Mouse (Mus musculus) forebrain, embryonic 11.5 days (tissue): ENCODE results near the gene Minos1. TPM values are rescaled to one million over a fixed set of nuclear protein-coding genes. Genes with fewer than 3 reads are reported as not detected.
A peak's percentile ranks its signal among the peaks of the same experiment; 100 is the strongest.

ENCODE experiments used
- ATAC-seq: fragments of 200-750 bp; cut with Nextera tagmentation; replicated peaks from 2 replicates; pipeline ENCODE4 v1.8.0; 2017; ENCODE audit warnings: moderate TSS enrichment; ENCODE audit not compliant: low FRiP score
- DNase-seq: peaks from one replicate; pipeline ENCODE4 v3.0.0-alpha.2; 2017; ENCODE audit warnings: low spot score
- H3K27ac ChIP-seq: fragments of 300-500 bp; sonication (generic); 2 replicates; pipeline ENCODE4 v1.5.1; 2014; ENCODE audit warnings: low read depth, low read length
- H3K27me3 ChIP-seq: fragments of 300-500 bp; sonication (generic); 2 replicates; pipeline ENCODE4 v1.6.1; 2014; ENCODE audit warnings: mild to moderate bottlenecking, low read length, mixed read lengths; ENCODE audit not compliant: control insufficient read depth, insufficient read depth
- H3K36me3 ChIP-seq: fragments of 300-500 bp; sonication (generic); 2 replicates; pipeline ENCODE4 v1.6.1; 2014; ENCODE audit warnings: mild to moderate bottlenecking, low read length, moderate library complexity, mixed read lengths; ENCODE audit not compliant: control insufficient read depth, insufficient read depth
- H3K4me1 ChIP-seq: fragments of 300-500 bp; sonication (generic); replicated peaks from 2 replicates; pipeline ENCODE4 v1.6.1; 2014; ENCODE audit warnings: low read length, mixed read lengths; ENCODE audit not compliant: control insufficient read depth, insufficient read depth
- H3K4me2 ChIP-seq: fragments of 300-500 bp; sonication (generic); 2 replicates; pipeline ENCODE4 v1.6.1; 2014; ENCODE audit warnings: low read depth, mild to moderate bottlenecking, low read length, moderate library complexity, mixed read lengths; ENCODE audit not compliant: severe bottlenecking
- H3K4me3 ChIP-seq: fragments of 300-500 bp; sonication (generic); 2 replicates; pipeline ENCODE4 v1.5.1; 2014; ENCODE audit warnings: low read depth, low read length
- H3K9ac ChIP-seq: fragments of 300-500 bp; sonication (generic); 2 replicates; pipeline ENCODE4 v1.6.1; 2014; ENCODE audit warnings: low read length
- H3K9me3 ChIP-seq: fragments of 300-500 bp; sonication (generic); 2 replicates; pipeline ENCODE4 v1.6.1; 2016; ENCODE audit warnings: low read length, mixed read lengths; ENCODE audit not compliant: control insufficient read depth
- WGBS: fragments of 180-500 bp; shearing (Covaris S2); extraction: QIAGEN DNeasy Blood & Tissue Kit; methylation state at CpG from one replicate; pipeline ENCODE4 v1.1.7; 2014; 5-methylcytosine and 5-hydroxymethylcytosine counted together
- polyA plus RNA-seq: library from polyadenylated mRNA; unstranded; fragments of >200 nt; fragmentation: Nextera tagmentation; extraction: Ambion mirVana; gene quantifications from 2 replicates; pipeline ENCODE4 v1.2.1, GENCODE M21; 2014

The Minos1 gene
- polyA plus RNA-seq, 1 experiment from 2014 or later, result 387 TPM

DNA sequence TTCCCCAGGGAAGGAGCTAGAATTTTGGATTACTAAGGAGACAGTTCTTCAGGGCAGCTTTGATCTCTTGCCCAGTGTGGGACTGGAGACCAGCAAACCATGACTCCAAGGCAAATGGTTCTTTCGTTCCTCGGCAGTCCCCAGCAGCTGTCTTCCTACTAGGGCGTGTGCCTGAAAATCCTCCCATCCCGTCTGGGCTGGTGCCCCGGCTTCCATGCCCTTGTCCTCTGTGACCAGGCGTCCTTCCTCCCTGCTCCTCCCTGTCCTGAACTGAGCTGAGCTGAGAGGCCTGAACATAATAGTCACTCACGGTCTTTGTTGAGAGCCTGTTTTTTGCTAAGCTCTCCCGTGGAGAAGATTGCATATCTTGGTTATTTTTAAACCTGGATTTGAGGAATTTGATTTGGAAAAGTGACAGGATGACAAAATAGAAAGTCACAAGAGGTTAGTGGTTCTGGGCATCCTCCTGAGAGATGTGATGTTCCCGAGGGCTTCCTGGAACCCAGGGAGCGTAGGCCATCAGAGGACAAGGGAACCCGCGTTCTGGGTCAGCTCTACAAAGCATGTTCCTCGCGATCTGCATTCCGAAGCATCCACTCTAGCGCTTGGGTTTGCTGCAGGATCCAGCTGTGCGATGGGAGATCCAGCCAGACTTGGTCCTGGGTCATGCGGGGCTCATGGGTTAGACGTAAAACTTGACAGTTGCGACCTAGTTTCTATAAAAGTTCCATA lies 23.8 kb upstream of the Minos1 start:
- Histone ChIP-seq H3K4me1 (no peaks in the 10 kb centered on the region), H3K9ac (no peak overlapping the region), H3K4me3 (no peak overlapping the region), H3K27ac (no peak overlapping the region), H3K4me2 (no peak overlapping the region), H3K9me3 (no peaks in the 10 kb centered on the region), H3K36me3 (no peaks in the 10 kb centered on the region), H3K27me3 (no peaks in the 10 kb centered on the region)
- DNase-seq (no peak), ATAC-seq (no peak)
- WGBS, result 83% methylated on average over 20 of the region's 20 CpGs

DNA sequence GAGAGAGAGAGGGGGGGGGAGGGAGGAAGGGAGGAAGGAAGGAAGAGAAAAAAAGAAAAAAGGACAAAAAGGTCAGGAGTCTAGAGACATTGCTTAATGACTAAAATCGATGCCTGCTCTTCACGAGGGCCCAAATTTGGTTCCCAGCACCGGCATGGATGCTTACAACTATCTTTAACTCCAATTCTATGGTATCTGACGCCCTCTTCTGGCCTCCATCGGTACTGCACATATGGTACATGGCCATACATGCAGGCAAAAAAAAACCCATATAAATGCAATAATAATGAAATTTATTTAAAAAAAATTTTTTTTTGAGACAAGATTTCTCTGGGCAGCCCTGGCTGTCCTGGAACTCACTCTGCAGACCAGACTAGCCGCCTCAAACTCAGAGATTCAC lies 20.5 kb upstream of the Minos1 start:
- 70% methylated on average over 6 of the region's 6 CpGs for WGBS
- DNase-seq (no peak), ATAC-seq (no peak)
- Histone ChIP-seq H3K27me3 (no peaks in the 10 kb centered on the region), H3K4me3 (no peak overlapping the region), H3K27ac (no peak overlapping the region), H3K9me3 (peaks cover 8% of the 10 kb centered on the region), H3K4me2 (no peak overlapping the region), H3K9ac (no peak overlapping the region), H3K4me1 (no peaks in the 10 kb centered on the region), H3K36me3 (no peaks in the 10 kb centered on the region)

DNA sequence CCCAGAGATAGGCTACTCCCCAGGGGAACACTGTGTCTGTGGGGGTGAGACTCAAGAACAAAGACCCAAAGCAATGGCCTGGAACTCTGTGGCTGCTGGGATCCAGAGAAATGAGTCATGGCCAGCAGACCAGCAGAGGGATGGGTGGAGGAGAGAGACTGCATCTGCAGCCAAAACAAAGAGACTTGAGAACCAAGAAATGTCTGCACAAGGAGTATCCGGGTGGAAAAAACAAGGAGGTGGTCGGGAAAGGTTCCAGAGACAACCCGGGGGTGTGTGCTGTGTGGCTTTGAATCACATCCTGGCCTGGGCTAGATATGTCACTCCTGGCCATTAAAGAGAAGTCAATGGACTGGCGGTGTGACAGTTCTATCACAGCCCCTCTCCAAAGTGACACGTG lies 15.8 kb upstream of the Minos1 start:
- H3K4me2 ChIP-seq, result no peak overlapping the region
- DNase-seq (no peak), ATAC-seq (no peak)
- no peak overlapping the region for H3K27ac ChIP-seq
- H3K4me1 ChIP-seq, result no peaks in the 10 kb centered on the region
- no peak overlapping the region for H3K4me3 ChIP-seq
- no peaks in the 10 kb centered on the region for H3K36me3 ChIP-seq
- H3K9me3 ChIP-seq, result peaks cover 8% of the 10 kb centered on the region
- no peak overlapping the region for H3K9ac ChIP-seq
- H3K27me3 ChIP-seq, result no peaks in the 10 kb centered on the region
- 84% methylated on average over 5 of the region's 5 CpGs for WGBS

GRCm38 (mm10) chr4:139145156-139145555 lies 14.2 kb upstream of the Minos1 start:
- DNase-seq (peak; percentile 67), ATAC-seq (no peak)
- H3K27ac ChIP-seq, result no peak overlapping the region
- no peak overlapping the region for H3K9ac ChIP-seq
- WGBS, result 92% methylated on average over 11 of the region's 11 CpGs
- no peaks in the 10 kb centered on the region for H3K4me1 ChIP-seq
- no peaks in the 10 kb centered on the region for H3K36me3 ChIP-seq
- H3K4me2 ChIP-seq, result no peak overlapping the region
- no peaks in the 10 kb centered on the region for H3K27me3 ChIP-seq
- no peak overlapping the region for H3K4me3 ChIP-seq
- peaks cover 8% of the 10 kb centered on the region for H3K9me3 ChIP-seq

DNA sequence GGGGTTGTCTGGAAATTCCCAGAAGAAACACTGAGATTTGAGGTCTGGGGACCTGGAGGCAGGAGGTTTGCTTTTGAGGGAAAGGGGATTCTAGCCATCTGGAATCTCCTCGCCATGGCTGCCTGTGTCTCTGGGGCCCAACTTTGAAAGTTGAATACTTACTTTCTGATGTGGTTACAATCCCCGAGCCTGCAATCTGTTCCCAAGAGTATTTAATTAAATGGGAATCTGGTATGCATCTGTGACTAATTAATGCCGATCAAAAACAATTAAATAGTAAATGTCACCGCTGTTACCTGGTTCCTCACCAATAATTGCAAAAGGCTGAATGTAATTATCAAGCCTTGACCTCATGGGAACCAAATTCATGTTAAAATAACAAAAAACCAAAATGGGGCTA lies 13.7 kb upstream of the Minos1 start:
- peaks cover 8% of the 10 kb centered on the region for H3K9me3 ChIP-seq
- H3K4me2 ChIP-seq, result no peak overlapping the region
- no peaks in the 10 kb centered on the region for H3K27me3 ChIP-seq
- DNase-seq, result no peak
- H3K4me1 ChIP-seq, result no peaks in the 10 kb centered on the region
- H3K36me3 ChIP-seq, result no peaks in the 10 kb centered on the region
- H3K9ac ChIP-seq, result no peak overlapping the region
- WGBS, result 70% methylated on average over 4 of the region's 4 CpGs
- H3K27ac ChIP-seq, result no peak overlapping the region
- H3K4me3 ChIP-seq, result no peak overlapping the region
- no peak for ATAC-seq

DNA sequence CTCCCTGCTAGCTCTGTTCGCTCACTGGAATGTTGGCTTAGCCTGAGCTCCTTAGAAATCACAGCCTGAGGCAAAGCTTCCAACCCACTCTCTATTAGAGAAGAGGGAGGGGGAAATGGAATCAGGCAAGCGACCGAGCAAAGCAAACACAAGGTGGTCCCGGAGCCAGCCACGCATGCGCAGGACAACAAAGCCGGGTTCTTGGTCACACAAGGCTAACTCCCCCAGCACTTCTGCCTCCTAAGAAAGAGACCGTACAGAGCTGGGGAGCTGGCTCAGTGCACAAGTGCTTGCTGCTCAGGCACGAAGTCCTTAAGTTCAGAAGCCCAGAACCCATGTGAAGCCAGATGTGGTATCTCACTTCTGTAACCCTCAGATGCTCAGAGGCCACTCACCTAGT lies 12.1 kb upstream of the Minos1 start:
- WGBS, result 41% methylated on average over 9 of the region's 9 CpGs
- no peaks in the 10 kb centered on the region for H3K36me3 ChIP-seq
- H3K27ac ChIP-seq, result no peak overlapping the region
- H3K9me3 ChIP-seq, result peaks cover 4% of the 10 kb centered on the region
- H3K27me3 ChIP-seq, result no peaks in the 10 kb centered on the region
- H3K9ac ChIP-seq, result no peak overlapping the region
- H3K4me1 ChIP-seq, result no peaks in the 10 kb centered on the region
- ATAC-seq (no peak), DNase-seq (peak; percentile 72)
- no peak overlapping the region for H3K4me3 ChIP-seq
- H3K4me2 ChIP-seq, result no peak overlapping the region

- ATAC-seq, result no peak
- no peaks in the 10 kb centered on the region for H3K27me3 ChIP-seq
- no peaks in the 10 kb centered on the region for H3K4me1 ChIP-seq
- no peak overlapping the region for H3K4me2 ChIP-seq
- H3K27ac ChIP-seq, result no peak overlapping the region
- no peak for DNase-seq
- H3K9me3 ChIP-seq, result no peaks in the 10 kb centered on the region
- WGBS, result 70% methylated on average over 6 of the region's 6 CpGs
- H3K36me3 ChIP-seq, result no peaks in the 10 kb centered on the region
- no peak overlapping the region for H3K4me3 ChIP-seq
- no peak overlapping the region for H3K9ac ChIP-seq
Measured at GRCm38 (mm10) chr4:139141785-139142184, 10.9 kb upstream of the Minos1 start.

- Histone ChIP-seq H3K9ac (no peak overlapping the region), H3K27ac (no peak overlapping the region), H3K36me3 (no peaks in the 10 kb centered on the region), H3K4me2 (no peak overlapping the region), H3K27me3 (no peaks in the 10 kb centered on the region), H3K4me1 (no peaks in the 10 kb centered on the region), H3K4me3 (no peak overlapping the region), H3K9me3 (no peaks in the 10 kb centered on the region)
- 76% methylated on average over 2 of the region's 2 CpGs for WGBS
- ATAC-seq, result no peak
- DNase-seq, result no peak
Measured at GRCm38 (mm10) chr4:139140267-139140666, 9.4 kb upstream of the Minos1 start.

- WGBS, result 82% methylated on average over 2 of the region's 2 CpGs
- ATAC-seq (no peak), DNase-seq (no peak)
- Histone ChIP-seq H3K9ac (no peak overlapping the region), H3K27me3 (no peaks in the 10 kb centered on the region), H3K36me3 (no peaks in the 10 kb centered on the region), H3K4me3 (no peak overlapping the region), H3K27ac (no peak overlapping the region), H3K4me2 (no peak overlapping the region), H3K4me1 (no peaks in the 10 kb centered on the region), H3K9me3 (no peaks in the 10 kb centered on the region)
Measured at GRCm38 (mm10) chr4:139136011-139136410, 5.1 kb upstream of the Minos1 start.
